Mouse (Mus musculus) heart, embryonic 12.5 days (tissue): ENCODE measurements around the gene Jsrp1. TPM values are rescaled to one million over a fixed set of nuclear protein-coding genes. Genes with fewer than 3 reads are reported as not detected.

Experiments used
- ATAC-seq: fragments of 200-750 bp; cut with Nextera tagmentation; 2 replicates; pipeline ENCODE4 v1.8.0; 2017; ENCODE audit warnings: moderate TSS enrichment, moderate library complexity; ENCODE audit not compliant: insufficient number of reproducible peaks, low FRiP score
- H3K27ac ChIP-seq: fragments of 300-500 bp; sonication (generic); 2 replicates; pipeline ENCODE4 v1.5.1; 2016; ENCODE audit warnings: mild to moderate bottlenecking, moderate library complexity; ENCODE audit not compliant: poor library complexity, severe bottlenecking
- H3K27me3 ChIP-seq: fragments of 300-500 bp; sonication (generic); replicated peaks from 2 replicates; pipeline ENCODE4 v1.6.1; 2016; ENCODE audit warnings: mild to moderate bottlenecking, moderate library complexity
- H3K36me3 ChIP-seq: fragments of 300-500 bp; sonication (generic); 2 replicates; pipeline ENCODE4 v1.6.1; 2016; ENCODE audit warnings: mild to moderate bottlenecking, moderate library complexity
- H3K4me1 ChIP-seq: fragments of 300-500 bp; sonication (generic); replicated peaks from 2 replicates; pipeline ENCODE4 v1.6.1; 2016; ENCODE audit warnings: mild to moderate bottlenecking
- H3K4me2 ChIP-seq: fragments of 300-500 bp; sonication (generic); 2 replicates; pipeline ENCODE4 v1.6.1; 2016; ENCODE audit warnings: mild to moderate bottlenecking, moderate library complexity
- H3K4me3 ChIP-seq: fragments of 300-500 bp; sonication (generic); 2 replicates; pipeline ENCODE4 v1.5.1; 2016; ENCODE audit warnings: mild to moderate bottlenecking
- H3K9ac ChIP-seq: fragments of 300-500 bp; sonication (generic); 2 replicates; pipeline ENCODE4 v1.6.1; 2016; ENCODE audit warnings: mild to moderate bottlenecking, moderate library complexity
- H3K9me3 ChIP-seq: fragments of 300-500 bp; sonication (generic); replicated peaks from 2 replicates; pipeline ENCODE4 v1.6.1; 2016; ENCODE audit warnings: mild to moderate bottlenecking, moderate library complexity
- WGBS: fragments of 180-500 bp; shearing (Covaris S2); methylation state at CpG from one replicate; pipeline ENCODE4 v1.1.7; 2016; 5-methylcytosine and 5-hydroxymethylcytosine counted together
- polyA plus RNA-seq: library from polyadenylated mRNA; unstranded; fragments of >200 nt; fragmentation: Nextera tagmentation; extraction: Ambion mirVana; gene quantifications from 2 replicates; pipeline ENCODE4 v1.2.1, GENCODE M21; 2016

Jsrp1 gene
- polyA plus RNA-seq, 1 experiment from 2014 or later: 6.7 TPM

- no peak overlapping the region for H3K9ac ChIP-seq
- 59% methylated on average over 8 of the region's 8 CpGs for WGBS
Measured at GRCm38 (mm10) chr10:80845055-80845693, 31.9 kb upstream of the Jsrp1 start.

GRCm38 (mm10) chr10:80843931-80844547 lies 30.7 kb upstream of the Jsrp1 start, which contains the start of gene Lingo3:
Gene Lingo3, minus strand, starts transcription at chr10:80844039.
- Histone ChIP-seq H3K4me1 (peaks cover 18% of the 10 kb centered on the region), H3K4me2 (peak within 1 kb of the TSS; percentile 88), H3K9ac (peak within 1 kb of the TSS; percentile 70), H3K27ac (no peak within 1 kb of the TSS), H3K27me3 (peaks cover 64% of the 10 kb centered on the region), H3K36me3 (no peaks in the 10 kb centered on the region), H3K4me3 (peak within 1 kb of the TSS; percentile 50), H3K9me3 (no peaks in the 10 kb centered on the region)
- ATAC-seq: no peak
- WGBS: 5% methylated on average over 43 of the region's 51 CpGs

More at GRCm38 (mm10) chr10:80845055-80845693, 31.9 kb upstream of the Jsrp1 start:
- Histone ChIP-seq H3K27ac (no peak overlapping the region), H3K4me2 (no peak overlapping the region), H3K36me3 (0 out of 2 replicates have a peak, but pooled peaks cover under 1% of the 10 kb centered on the region), H3K4me3 (no peak overlapping the region), H3K9me3 (no peaks in the 10 kb centered on the region), H3K27me3 (peaks cover 59% of the 10 kb centered on the region), H3K4me1 (peaks cover 18% of the 10 kb centered on the region)
- ATAC-seq: no peak

GRCm38 (mm10) chr10:80843087-80843930 lies 30.0 kb upstream of the Jsrp1 start:
- no peak for ATAC-seq
- Histone ChIP-seq H3K4me2 (peak overlapping the region; percentile 88), H3K27me3 (peaks cover 65% of the 10 kb centered on the region)

DNA sequence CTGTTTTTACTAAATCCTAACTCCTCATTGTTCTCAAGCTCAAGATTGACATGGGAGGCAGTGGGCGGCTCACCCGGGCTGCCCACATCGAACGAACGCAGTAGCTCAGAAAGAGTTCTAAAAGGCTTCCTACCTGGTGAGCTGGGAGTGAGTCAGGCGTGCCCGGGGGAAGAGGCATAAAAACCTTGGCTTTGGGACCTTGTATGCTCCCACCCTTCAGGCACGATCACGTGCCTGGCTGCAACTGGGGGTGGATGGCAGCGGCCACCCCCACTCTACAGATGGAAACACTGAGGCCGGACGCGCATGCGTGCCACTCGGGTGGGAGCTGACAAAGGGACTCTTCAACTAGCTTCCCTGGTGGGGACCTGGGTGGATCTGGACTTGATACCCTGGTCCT lies 29.0 kb upstream of the Jsrp1 start:
- no peak overlapping the region for H3K4me2 ChIP-seq
- no peaks in the 10 kb centered on the region for H3K36me3 ChIP-seq
- peaks cover 73% of the 10 kb centered on the region for H3K27me3 ChIP-seq
- H3K9ac ChIP-seq: no peak overlapping the region
- no peak for ATAC-seq
- WGBS: 78% methylated on average over 15 of the region's 15 CpGs
- no peak overlapping the region for H3K4me3 ChIP-seq
- H3K27ac ChIP-seq: no peak overlapping the region
- H3K4me1 ChIP-seq: peaks cover 23% of the 10 kb centered on the region
- no peaks in the 10 kb centered on the region for H3K9me3 ChIP-seq

More at GRCm38 (mm10) chr10:80843087-80843930, 30.0 kb upstream of the Jsrp1 start:
- H3K9ac ChIP-seq: peak overlapping the region; percentile 70
- H3K4me3 ChIP-seq: peak overlapping the region; percentile 50
- no peak overlapping the region for H3K27ac ChIP-seq
- H3K4me1 ChIP-seq: peaks cover 15% of the 10 kb centered on the region
- H3K36me3 ChIP-seq: no peaks in the 10 kb centered on the region
- no peaks in the 10 kb centered on the region for H3K9me3 ChIP-seq
- WGBS: 11% methylated on average over 32 of the region's 32 CpGs

DNA sequence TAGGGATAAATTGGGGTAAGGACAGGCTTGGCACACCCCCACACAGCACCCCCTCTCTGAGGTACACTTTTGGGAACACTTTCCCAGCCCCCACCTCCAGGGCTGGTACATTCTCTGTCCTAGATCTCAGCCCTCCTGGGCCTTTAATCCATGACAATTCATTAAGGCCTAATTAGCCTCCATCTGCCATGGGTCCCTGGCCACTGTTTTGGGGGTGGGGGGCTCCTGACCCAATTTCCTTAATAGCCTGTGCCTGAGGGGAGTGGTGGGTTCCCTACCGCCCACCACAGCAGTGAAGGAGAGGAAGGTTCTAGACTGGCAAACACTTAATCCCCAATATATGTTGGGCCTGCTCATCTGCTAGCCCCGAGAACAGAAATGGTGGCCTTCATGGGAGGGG lies 28.4 kb upstream of the Jsrp1 start:
- H3K4me2 ChIP-seq: no peak overlapping the region
- 79% methylated on average over 2 of the region's 2 CpGs for WGBS
- H3K36me3 ChIP-seq: no peaks in the 10 kb centered on the region
- H3K4me3 ChIP-seq: no peak overlapping the region
- no peak for ATAC-seq
- H3K4me1 ChIP-seq: peaks cover 30% of the 10 kb centered on the region
- no peak overlapping the region for H3K27ac ChIP-seq
- no peak overlapping the region for H3K9ac ChIP-seq
- no peaks in the 10 kb centered on the region for H3K9me3 ChIP-seq
- peaks cover 80% of the 10 kb centered on the region for H3K27me3 ChIP-seq

GRCm38 (mm10) chr10:80839848-80840247 lies 26.6 kb upstream of the Jsrp1 start:
- no peak for ATAC-seq
- Histone ChIP-seq H3K27ac (no peak overlapping the region), H3K4me3 (no peak overlapping the region), H3K9me3 (peaks cover 6% of the 10 kb centered on the region; the same call in 1 of the 2 replicates), H3K27me3 (peaks cover 81% of the 10 kb centered on the region), H3K4me2 (no peak overlapping the region), H3K36me3 (no peaks in the 10 kb centered on the region), H3K9ac (no peak overlapping the region), H3K4me1 (peaks cover 37% of the 10 kb centered on the region)
- WGBS: 61% methylated on average over 6 of the region's 6 CpGs

DNA sequence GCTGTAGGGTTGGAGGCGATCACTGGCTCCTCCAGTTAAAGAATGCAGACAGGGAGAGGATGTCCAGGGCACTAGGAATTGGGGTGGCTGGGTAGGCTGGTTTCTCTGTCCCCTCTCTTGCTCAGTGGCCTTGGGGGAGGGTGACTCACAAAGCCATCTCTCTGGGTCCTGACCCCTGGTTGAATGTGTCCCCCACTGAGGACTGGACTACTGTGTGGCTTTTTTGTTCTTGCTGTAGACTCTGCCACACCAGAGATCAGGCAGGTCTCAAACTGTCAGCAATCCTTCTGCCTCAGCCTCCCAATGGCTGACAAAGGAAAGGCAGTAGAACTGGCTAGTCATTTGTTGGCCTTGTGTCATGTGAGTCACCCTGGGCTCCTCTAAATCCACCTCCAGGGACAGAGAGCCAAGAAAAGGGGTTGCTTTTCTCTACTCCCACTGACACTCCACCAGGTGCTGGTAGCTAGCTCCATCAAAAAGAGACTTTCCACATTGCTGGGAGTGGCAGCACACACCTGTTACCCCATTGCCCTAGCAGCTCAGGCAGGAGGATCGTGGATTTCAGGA lies 25.1 kb upstream of the Jsrp1 start:
- H3K4me2 ChIP-seq: 0 out of 2 replicates have a peak overlapping the region, but pooled peaks have one; percentile 8
- ATAC-seq: no peak
- peaks cover 31% of the 10 kb centered on the region for H3K4me1 ChIP-seq
- H3K27ac ChIP-seq: peak overlapping the region; percentile 49
- H3K9ac ChIP-seq: no peak overlapping the region
- WGBS: 67% methylated on average over 2 of the region's 2 CpGs
- H3K9me3 ChIP-seq: peaks cover 13% of the 10 kb centered on the region; the same call in 1 of the 2 replicates
- H3K4me3 ChIP-seq: no peak overlapping the region
- H3K27me3 ChIP-seq: peaks cover 81% of the 10 kb centered on the region
- H3K36me3 ChIP-seq: no peaks in the 10 kb centered on the region

GRCm38 (mm10) chr10:80837827-80838226 lies 24.5 kb upstream of the Jsrp1 start:
- Histone ChIP-seq H3K4me3 (no peak overlapping the region), H3K27me3 (peaks cover 81% of the 10 kb centered on the region), H3K9me3 (peaks cover 13% of the 10 kb centered on the region; the same call in 1 of the 2 replicates), H3K36me3 (no peaks in the 10 kb centered on the region), H3K4me2 (peak overlapping the region; percentile 8; the same call in 1 of the 2 replicates), H3K9ac (no peak overlapping the region), H3K4me1 (peaks cover 30% of the 10 kb centered on the region), H3K27ac (peak overlapping the region; percentile 49)
- ATAC-seq: 0 out of 2 replicates have a peak, but pooled peaks have one; percentile 27
- 26% methylated on average over 2 of the region's 2 CpGs for WGBS

DNA sequence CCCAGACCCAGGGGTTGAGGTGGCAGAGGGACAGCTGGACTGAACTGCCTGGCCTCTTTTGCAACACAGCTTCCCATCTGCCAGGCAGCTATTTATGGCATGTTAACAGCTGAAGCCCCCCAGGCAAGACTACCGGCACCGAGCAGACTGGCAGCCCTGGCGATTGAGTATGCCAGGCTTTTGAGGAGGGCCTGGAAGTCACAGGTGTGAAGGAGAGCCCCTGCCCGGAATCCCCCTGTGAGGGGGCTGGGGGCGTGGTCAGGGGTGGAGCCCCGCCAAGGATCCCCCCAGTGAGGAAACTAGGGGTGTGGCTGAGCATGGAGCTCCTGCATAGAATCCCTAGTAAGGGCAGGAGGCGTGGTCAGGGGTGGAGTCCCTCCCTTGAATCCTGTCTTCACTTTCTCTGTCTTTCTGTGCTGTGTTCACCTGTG lies 23.7 kb upstream of the Jsrp1 start:
- H3K27me3 ChIP-seq: peaks cover 74% of the 10 kb centered on the region
- H3K9me3 ChIP-seq: peaks cover 13% of the 10 kb centered on the region; the same call in 1 of the 2 replicates
- H3K4me2 ChIP-seq: no peak overlapping the region
- H3K36me3 ChIP-seq: no peaks in the 10 kb centered on the region
- H3K4me3 ChIP-seq: no peak overlapping the region
- H3K9ac ChIP-seq: no peak overlapping the region
- WGBS: 42% methylated on average over 7 of the region's 7 CpGs
- peaks cover 33% of the 10 kb centered on the region for H3K4me1 ChIP-seq
- no peak for ATAC-seq
- H3K27ac ChIP-seq: no peak overlapping the region

DNA sequence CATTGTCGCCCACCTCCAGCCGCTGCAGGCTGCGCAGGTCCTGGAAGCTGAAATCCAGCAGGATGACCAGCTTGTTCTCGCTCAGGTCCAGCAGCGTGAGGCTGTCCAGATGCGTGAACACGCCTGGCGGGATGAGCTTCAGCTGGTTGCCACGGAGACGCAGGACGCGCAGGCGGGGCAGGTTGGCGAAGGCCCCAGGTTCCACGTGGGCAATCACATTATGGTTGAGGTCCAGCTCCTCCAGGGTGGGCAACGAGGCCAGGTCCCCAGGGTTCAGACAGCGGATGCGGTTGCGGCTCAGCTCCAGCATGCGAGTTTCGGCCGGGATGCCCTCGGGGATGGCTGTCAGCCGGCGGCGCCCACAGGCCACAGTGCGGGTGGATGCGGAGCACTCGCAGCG lies 22.3 kb upstream of the Jsrp1 start:
- Histone ChIP-seq H3K27ac (no peak overlapping the region), H3K9me3 (peaks cover 13% of the 10 kb centered on the region; the same call in 1 of the 2 replicates), H3K9ac (no peak overlapping the region), H3K27me3 (peaks cover 61% of the 10 kb centered on the region), H3K4me2 (no peak overlapping the region), H3K36me3 (peaks cover 3% of the 10 kb centered on the region; the same call in 1 of the 2 replicates), H3K4me3 (peak overlapping the region; percentile 4; the same call in 1 of the 2 replicates), H3K4me1 (peaks cover 46% of the 10 kb centered on the region)
- no peak for ATAC-seq
- 48% methylated on average over 30 of the region's 30 CpGs for WGBS
